ENCODE assay signal across 9 mouse cellular contexts in genomic region chr12:100908298-100909034, GRCm38 (mm10). TPM values are rescaled to one million over a fixed set of nuclear protein-coding genes. Genes with fewer than 3 reads are reported as not detected.
DNase-seq lines count a peak whose midpoint lies in the region; ATAC-seq lines count a peak whose summit lies in the region.
"Had no signal": no experiment of that assay in that cellular context is flagged by ENCODE, and none has a peak within 500 bp of the region (broad histone marks: within the 10 kb centered on the region; RNA-seq: fewer than 3 reads in every experiment).

No protein-coding gene starts in this region.

- H3K27me3 ChIP-seq in kidney, embryonic 15.5 days: peaks cover 19% of the 10 kb centered on the region
- H3K27me3 ChIP-seq in embryonic facial prominence, embryonic 10.5 days (replicated peaks; ENCODE audit: low read depth, poor library complexity, severe bottlenecking): peaks cover 41% of the 10 kb centered on the region

- H3K36me3 ChIP-seq in kidney, embryonic 15.5 days: peaks cover 16% of the 10 kb centered on the region
- peaks cover 26% of the 10 kb centered on the region for H3K36me3 ChIP-seq in embryonic facial prominence, embryonic 10.5 days (replicated peaks)

- 21% methylated on average over 10 of the region's 10 CpGs for WGBS in kidney, embryonic 15.5 days
- 20% methylated on average over 10 of the region's 10 CpGs for WGBS in embryonic facial prominence, embryonic 10.5 days

- peaks cover 11% of the 10 kb centered on the region for H3K4me1 ChIP-seq in kidney, embryonic 15.5 days
- peaks cover 16% of the 10 kb centered on the region for H3K4me1 ChIP-seq in embryonic facial prominence, embryonic 10.5 days

- H3K4me2 ChIP-seq in kidney, embryonic 15.5 days: peak overlapping the region; percentile 93

- no peak for ATAC-seq in kidney, embryonic 15.5 days (replicated peaks; ENCODE audit: low FRiP score)

- H3K4me3 ChIP-seq in kidney, embryonic 15.5 days (replicated peaks): peak overlapping the region; percentile 53
- peak overlapping the region; percentile 65 for H3K4me3 ChIP-seq in embryonic facial prominence, embryonic 10.5 days
- H3K4me3 ChIP-seq: myocyte had no signal

- no peaks in the 10 kb centered on the region for H3K9me3 ChIP-seq in kidney, embryonic 15.5 days (replicated peaks)
- no peaks in the 10 kb centered on the region for H3K9me3 ChIP-seq in embryonic facial prominence, embryonic 10.5 days

- no peak overlapping the region for H3K27ac ChIP-seq in kidney, embryonic 15.5 days
- peak overlapping the region; percentile 75; the same call in 1 of the 2 replicates for H3K27ac ChIP-seq in embryonic facial prominence, embryonic 10.5 days (replicated peaks)

- DNase-seq in kidney, adult 8-10 months: no peak
- DNase-seq in embryonic facial prominence, embryonic 10.5 days (ENCODE audit: low spot score): no peak
- peak; percentile 48 for DNase-seq in induced T-regulatory cell, adult 2 months (ENCODE audit: low read depth)
- DNase-seq in naive thymus-derived CD4-positive, alpha-beta T cell, adult 2 months (ENCODE audit: low read depth): peak; percentile 35
- DNase-seq in right cerebral cortex, adult 2 months (ENCODE audit: low spot score in 2 of 2): no peak
- DNase-seq in Muller cell, postnatal 12 days (ENCODE audit: inconsistent ontology term): no peak
- DNase-seq in kidney, adult 9 months: no peak

- H3K9ac ChIP-seq in kidney, embryonic 15.5 days: peak overlapping the region; percentile 59; the same call in 1 of the 2 replicates

RNA-seq across cellular contexts. Expression of gene Gpr68, which starts 0.5 kb away (rescaled TPM):
- 0.51 and 0.53 TPM in 2 replicates for polyA plus RNA-seq in kidney, embryonic 15.5 days (2015; fragmentation: Nextera tagmentation; extraction: Ambion mirVana)
- polyA plus RNA-seq in embryonic facial prominence, embryonic 10.5 days (2016; fragmentation: Nextera tagmentation; extraction: Ambion mirVana): 0.21 and 0.34 TPM in 2 replicates

Comparison
In these comparisons a context has a peak if more than half of its experiments do, and no peak if none do; other contexts are left out.
1. DNase-seq: peak in induced T-regulatory cell, adult 2 months (single experiment) and naive thymus-derived CD4-positive, alpha-beta T cell, adult 2 months (single experiment); none in kidney, adult 8-10 months (0 of 2), embryonic facial prominence, embryonic 10.5 days (single experiment), right cerebral cortex, adult 2 months (0 of 2), Muller cell, postnatal 12 days (single experiment) and kidney, adult 9 months (single experiment).